Mouse (Mus musculus) liver, postnatal 0 days (tissue): ENCODE data around the gene Rhoj. TPM values are rescaled to one million over a fixed set of nuclear protein-coding genes. Genes with fewer than 3 reads are reported as not detected.

Source experiments
- ATAC-seq: fragments of 200-750 bp; cut with Nextera tagmentation; 2 replicates; pipeline ENCODE4 v1.8.0; 2017; ENCODE audit warnings: mild to moderate bottlenecking, moderate library complexity
- DNase-seq: peaks from one replicate; pipeline ENCODE4 v3.0.0-alpha.2; 2016
- H3K27ac ChIP-seq: fragments of 300-500 bp; sonication (generic); 2 replicates; pipeline ENCODE4 v1.5.1; 2014; ENCODE audit warnings: antibody characterized with exemption, moderate library complexity, mild to moderate bottlenecking, low read depth
- H3K27me3 ChIP-seq: fragments of 300-500 bp; sonication (generic); 2 replicates; pipeline ENCODE4 v1.6.1; 2014; ENCODE audit warnings: low read length, control low read depth, mixed read lengths; ENCODE audit not compliant: insufficient read depth
- H3K36me3 ChIP-seq: fragments of 300-500 bp; sonication (generic); replicated peaks from 2 replicates; pipeline ENCODE4 v1.6.1; 2014; ENCODE audit warnings: mild to moderate bottlenecking, control low read depth, low read length, moderate library complexity, mixed read lengths; ENCODE audit not compliant: insufficient read depth
- H3K4me1 ChIP-seq: fragments of 300-500 bp; sonication (generic); 2 replicates; pipeline ENCODE4 v1.6.1; 2014; ENCODE audit warnings: antibody characterized with exemption, mild to moderate bottlenecking, control low read depth; ENCODE audit not compliant: insufficient read depth
- H3K4me2 ChIP-seq: fragments of 300-500 bp; sonication (generic); 2 replicates; pipeline ENCODE4 v1.6.1; 2014; ENCODE audit warnings: low read depth, mild to moderate bottlenecking, low read length, moderate library complexity, mixed read lengths
- H3K4me3 ChIP-seq: fragments of 300-500 bp; sonication (generic); 2 replicates; pipeline ENCODE4 v1.5.1; 2014; ENCODE audit warnings: low read depth, low read length
- H3K9ac ChIP-seq: fragments of 300-500 bp; sonication (generic); replicated peaks from 2 replicates; pipeline ENCODE4 v1.6.1; 2014; ENCODE audit warnings: mild to moderate bottlenecking, moderate library complexity
- H3K9me3 ChIP-seq: fragments of 300-500 bp; sonication (generic); 2 replicates; pipeline ENCODE4 v1.6.1; 2016; ENCODE audit warnings: mild to moderate bottlenecking, control low read depth, low read length, mixed read lengths
- CTCF ChIP-seq: sonication (generic); IDR thresholded peaks from 2 replicates; pipeline ENCODE4 v1.5.1; 2016; ENCODE audit warnings: antibody characterized with exemption, low read depth
- EP300 ChIP-seq: IDR thresholded peaks from 2 replicates; pipeline ENCODE4 v1.6.1; 2016; ENCODE audit warnings: antibody characterized with exemption, low read depth, mild to moderate bottlenecking
- WGBS: fragments of 180-500 bp; shearing (Covaris S2); extraction: QIAGEN DNeasy Blood & Tissue Kit; methylation state at CpG from one replicate; pipeline ENCODE4 v1.1.7; 2014; ENCODE audit not compliant: insufficient replicate concordance; 5-methylcytosine and 5-hydroxymethylcytosine counted together
- polyA plus RNA-seq: library from polyadenylated mRNA; unstranded; fragments of >200 nt; fragmentation: Nextera tagmentation; extraction: Ambion mirVana; gene quantifications from 2 replicates; pipeline ENCODE4 v1.2.1, GENCODE M21; 2015

The Rhoj gene
- polyA plus RNA-seq, 1 experiment from 2014 or later, result 6.8 TPM

DNA sequence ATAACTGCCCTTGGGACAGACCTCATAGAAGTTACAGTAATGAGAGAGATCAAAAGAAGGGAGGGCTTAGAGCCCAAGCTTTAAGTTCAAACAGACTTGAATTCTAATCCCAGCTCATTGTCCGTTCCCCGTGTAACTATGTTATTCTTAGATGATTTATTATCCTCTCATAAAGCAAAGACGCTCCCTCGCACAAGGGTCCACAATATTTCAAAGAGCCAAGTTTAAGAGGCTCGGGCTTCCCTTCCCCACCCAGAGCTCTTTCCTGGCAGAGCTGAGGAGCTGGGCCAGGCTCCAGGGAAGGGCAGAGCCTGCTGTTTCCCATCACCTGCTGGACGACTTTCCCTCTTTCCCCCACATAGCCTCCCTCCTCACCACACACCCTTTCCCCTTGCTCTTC is 44.3 kb downstream of the Rhoj start:
- 64% methylated on average over 6 of the region's 6 CpGs for WGBS
- TF ChIP-seq CTCF, result no peak
- TF ChIP-seq EP300, result no peak
- no peaks in the 10 kb centered on the region for H3K9me3 ChIP-seq
- H3K9ac ChIP-seq, result no peak overlapping the region
- H3K4me1 ChIP-seq, result no peaks in the 10 kb centered on the region
- H3K27me3 ChIP-seq, result no peaks in the 10 kb centered on the region
- no peaks in the 10 kb centered on the region for H3K36me3 ChIP-seq
- no peak overlapping the region for H3K4me2 ChIP-seq
- DNase-seq (no peak), ATAC-seq (no peak)
- H3K27ac ChIP-seq, result no peak overlapping the region
- no peak overlapping the region for H3K4me3 ChIP-seq

DNA sequence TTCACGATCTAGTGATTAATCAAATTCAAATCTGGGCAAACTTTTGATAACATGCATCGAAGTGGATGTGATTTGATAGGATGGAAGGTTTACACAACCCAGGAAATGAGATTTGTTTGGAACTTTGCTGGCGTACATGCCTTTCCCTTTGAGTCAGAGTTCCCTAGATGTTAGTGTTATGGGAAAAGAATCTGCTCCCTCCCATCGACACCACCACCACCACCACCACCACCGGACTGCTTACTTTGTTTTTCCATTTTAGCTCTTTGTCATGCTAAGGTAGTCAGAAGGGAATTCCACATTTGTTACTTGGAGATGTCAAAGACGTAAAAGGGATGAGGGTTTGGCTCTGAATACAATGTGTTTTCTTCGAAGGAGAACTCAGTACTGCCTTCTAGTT is 46.2 kb downstream of the Rhoj start:
- Histone ChIP-seq H3K36me3 (no peaks in the 10 kb centered on the region), H3K27me3 (no peaks in the 10 kb centered on the region), H3K9me3 (no peaks in the 10 kb centered on the region), H3K4me2 (no peak overlapping the region), H3K4me1 (no peaks in the 10 kb centered on the region), H3K9ac (no peak overlapping the region), H3K4me3 (no peak overlapping the region), H3K27ac (no peak overlapping the region)
- 69% methylated on average over 7 of the region's 7 CpGs for WGBS
- no peak for DNase-seq
- TF ChIP-seq CTCF, result no peak
- TF ChIP-seq EP300, result no peak
- ATAC-seq, result no peak

DNA sequence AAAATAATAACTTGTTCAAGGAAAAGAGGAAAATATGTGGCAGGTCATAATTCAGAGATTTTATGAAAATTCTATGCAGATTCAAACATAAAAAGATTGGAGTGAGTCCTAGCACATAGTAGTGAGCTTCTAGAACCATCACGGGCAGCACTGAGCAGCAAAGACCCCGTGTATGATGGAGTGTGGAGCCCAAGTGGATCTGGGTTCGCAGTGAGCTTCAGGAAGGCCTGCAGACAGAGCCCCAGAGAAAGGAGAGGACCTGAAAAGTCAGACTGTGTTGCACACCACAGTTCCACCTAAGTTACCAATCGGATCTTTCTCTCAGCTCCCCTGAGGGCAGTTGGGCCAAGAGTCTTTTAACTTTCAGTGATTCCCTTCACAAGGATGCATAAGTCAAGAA is 49.7 kb downstream of the Rhoj start:
- Histone ChIP-seq H3K9ac (no peak overlapping the region), H3K27ac (no peak overlapping the region), H3K4me2 (no peak overlapping the region), H3K9me3 (no peaks in the 10 kb centered on the region), H3K4me1 (no peaks in the 10 kb centered on the region), H3K36me3 (no peaks in the 10 kb centered on the region), H3K4me3 (no peak overlapping the region), H3K27me3 (no peaks in the 10 kb centered on the region)
- TF ChIP-seq EP300, result no peak
- no peak for TF ChIP-seq CTCF
- DNase-seq (no peak), ATAC-seq (no peak)
- WGBS, result 75% methylated on average over 4 of the region's 4 CpGs

DNA sequence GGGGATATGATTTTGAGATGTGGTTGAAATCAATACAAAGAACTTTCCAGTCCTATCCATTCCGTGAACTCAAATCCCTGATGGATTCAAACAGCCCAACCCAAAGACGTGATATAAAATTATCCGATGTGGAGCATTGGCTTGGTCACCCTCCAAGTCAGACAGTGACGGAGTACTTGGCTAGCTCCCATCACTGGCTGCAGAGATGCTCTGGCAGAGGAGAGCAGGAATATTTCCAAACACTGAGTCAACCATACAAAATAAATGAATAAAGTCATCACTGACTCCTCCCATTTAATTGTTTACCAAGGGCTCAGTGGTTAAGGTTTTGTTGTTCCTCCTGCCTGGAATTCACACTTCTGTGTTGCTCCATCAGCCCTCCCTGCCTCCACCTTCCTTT is 50.6 kb downstream of the Rhoj start:
- no peak for ATAC-seq

DNA sequence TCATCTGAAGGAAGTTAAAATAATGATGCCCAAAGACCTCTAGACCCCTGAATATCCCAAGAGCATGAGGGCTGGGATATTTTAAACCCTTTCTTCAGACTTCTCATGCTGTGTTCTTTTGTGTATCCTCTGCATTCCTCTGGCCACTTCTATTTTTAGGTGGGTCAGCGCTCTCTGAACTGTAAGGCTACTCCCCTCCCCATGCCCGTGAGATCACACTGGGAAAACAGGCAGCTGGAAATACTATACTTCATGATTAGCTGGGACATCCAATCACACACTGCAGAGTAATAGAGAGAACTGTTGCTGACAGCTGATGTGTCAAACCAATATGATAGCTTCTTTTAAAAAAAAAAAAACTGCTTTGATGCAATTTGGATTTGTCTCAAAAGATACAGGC is 51.4 kb downstream of the Rhoj start:
- no peaks in the 10 kb centered on the region for H3K36me3 ChIP-seq
- ATAC-seq, result no peak
- H3K9ac ChIP-seq, result no peak overlapping the region
- 63% methylated on average over 2 of the region's 2 CpGs for WGBS
- H3K27ac ChIP-seq, result no peak overlapping the region
- no peak overlapping the region for H3K4me2 ChIP-seq
- no peaks in the 10 kb centered on the region for H3K9me3 ChIP-seq
- H3K27me3 ChIP-seq, result no peaks in the 10 kb centered on the region
- no peak overlapping the region for H3K4me3 ChIP-seq
- no peak for DNase-seq
- no peak for TF ChIP-seq EP300
- no peak for TF ChIP-seq CTCF
- no peaks in the 10 kb centered on the region for H3K4me1 ChIP-seq

More for the DNA sequence above, 50.6 kb downstream of the Rhoj start:
- no peak overlapping the region for H3K4me2 ChIP-seq
- no peaks in the 10 kb centered on the region for H3K4me1 ChIP-seq
- 75% methylated on average over 4 of the region's 4 CpGs for WGBS
- no peak overlapping the region for H3K27ac ChIP-seq
- TF ChIP-seq EP300 (no peak), CTCF (no peak)
- H3K9me3 ChIP-seq, result no peaks in the 10 kb centered on the region
- H3K36me3 ChIP-seq, result no peaks in the 10 kb centered on the region
- no peaks in the 10 kb centered on the region for H3K27me3 ChIP-seq
- DNase-seq, result no peak
- H3K4me3 ChIP-seq, result no peak overlapping the region
- no peak overlapping the region for H3K9ac ChIP-seq

DNA sequence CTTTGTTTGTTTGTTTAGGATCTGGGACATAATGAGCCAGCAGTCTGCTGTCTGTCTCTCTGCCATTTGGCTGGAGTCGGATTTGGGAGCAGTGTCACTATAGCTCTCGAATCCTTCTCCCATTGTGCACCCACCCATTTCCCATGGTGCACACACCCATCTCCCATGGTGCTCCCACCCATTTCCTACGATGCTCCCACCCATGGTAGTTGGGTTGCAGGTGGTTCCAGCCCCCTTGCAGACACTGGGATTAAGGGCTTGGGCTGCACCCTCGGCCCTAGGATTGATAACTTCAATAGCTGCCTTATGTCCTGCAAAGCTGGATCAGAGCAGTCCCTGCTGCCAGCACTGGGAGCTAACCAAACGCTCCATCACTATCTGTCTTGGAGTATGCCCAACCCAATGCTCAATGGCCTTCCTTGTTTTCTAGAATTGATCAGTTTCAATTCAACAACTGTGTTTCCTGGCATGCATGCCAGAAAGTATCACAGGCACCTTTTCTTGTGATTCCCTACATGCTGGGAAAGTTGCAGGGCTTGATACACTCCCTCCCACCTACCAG is 51.9 kb downstream of the Rhoj start:
- DNase-seq, result no peak
- no peak overlapping the region for H3K4me2 ChIP-seq
- no peak overlapping the region for H3K4me3 ChIP-seq
- no peak for ATAC-seq
- no peaks in the 10 kb centered on the region for H3K36me3 ChIP-seq
- WGBS, result 66% methylated on average over 5 of the region's 5 CpGs
- H3K9me3 ChIP-seq, result no peaks in the 10 kb centered on the region
- TF ChIP-seq EP300 (no peak), CTCF (no peak)
- H3K27me3 ChIP-seq, result no peaks in the 10 kb centered on the region
- no peak overlapping the region for H3K27ac ChIP-seq
- H3K4me1 ChIP-seq, result no peaks in the 10 kb centered on the region
- no peak overlapping the region for H3K9ac ChIP-seq

DNA sequence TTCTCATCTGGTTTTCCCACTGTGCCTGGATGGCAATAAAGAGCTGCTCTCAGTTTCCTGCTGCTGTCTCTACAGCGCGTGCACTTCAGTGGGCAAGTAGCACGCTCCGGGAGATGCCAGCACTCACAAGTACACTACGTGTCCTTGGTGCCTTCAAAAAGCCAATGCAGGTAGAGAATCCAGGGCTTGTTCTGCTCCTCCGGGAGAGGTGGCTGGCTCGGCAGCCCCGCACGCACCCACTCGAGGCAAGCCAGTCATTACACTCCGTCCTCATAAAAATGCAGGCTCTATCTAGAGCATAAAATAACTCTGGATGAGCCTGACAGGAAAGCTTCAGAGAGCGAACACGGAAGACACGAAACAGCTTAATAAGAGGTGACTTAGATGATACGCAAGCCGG is 54.3 kb downstream of the Rhoj start:
- WGBS, result 88% methylated on average over 16 of the region's 16 CpGs
- ATAC-seq (no peak), DNase-seq (no peak)
- H3K9me3 ChIP-seq, result no peaks in the 10 kb centered on the region
- no peak overlapping the region for H3K27ac ChIP-seq
- no peaks in the 10 kb centered on the region for H3K4me1 ChIP-seq
- H3K27me3 ChIP-seq, result no peaks in the 10 kb centered on the region
- no peak overlapping the region for H3K4me2 ChIP-seq
- no peaks in the 10 kb centered on the region for H3K36me3 ChIP-seq
- no peak overlapping the region for H3K9ac ChIP-seq
- TF ChIP-seq CTCF (no peak), EP300 (no peak)
- H3K4me3 ChIP-seq, result no peak overlapping the region
